Mouse (Mus musculus) bone marrow macrophage, adult 2 months (primary cell): ENCODE measurements at regions not wholly inside any gene's neighbourhood (a gene's known extent, or its start where the extent isn't known, plus 50 kb on each side); places are given as distances from the start of the nearest gene placed in this dataset.

Experiments used
- H3K27ac ChIP-seq: 2 replicates; pipeline ENCODE4 v1.5.1; 2012; ENCODE audit warnings: low read depth, low read length; ENCODE audit not compliant: insufficient read depth
- H3K4me1 ChIP-seq: 2 replicates; pipeline ENCODE4 v1.6.1; 2012; ENCODE audit warnings: low read length; ENCODE audit not compliant: control insufficient read depth, insufficient read depth
- H3K4me3 ChIP-seq: 2 replicates; pipeline ENCODE4 v1.5.1; 2012; ENCODE audit warnings: mild to moderate bottlenecking, low read length, moderate library complexity; ENCODE audit not compliant: insufficient read depth
- CTCF ChIP-seq: IDR thresholded peaks from 2 replicates; pipeline ENCODE4 v1.5.1; 2012; ENCODE audit warnings: low read depth, mild to moderate bottlenecking, low read length, moderate library complexity
- POLR2A ChIP-seq: IDR thresholded peaks from 2 replicates; pipeline ENCODE4 v1.6.1; 2012; ENCODE audit warnings: mild to moderate bottlenecking, low read depth, low read length, borderline replicate concordance

GRCm38 (mm10) chr6:144834323-144835183 lies 52.8 kb upstream of the Sox5 start:
- H3K27ac ChIP-seq = no peak overlapping the region
- TF ChIP-seq POLR2A = no peak
- no peak for TF ChIP-seq CTCF
- H3K4me3 ChIP-seq = no peak overlapping the region
- H3K4me1 ChIP-seq = no peaks in the 10 kb centered on the region
